Mouse (Mus musculus): Measurements from ENCODE around the gene Gm28048. TPM values are rescaled to one million over a fixed set of nuclear protein-coding genes. Genes with fewer than 3 reads are reported as not detected.

Gene Gm28048
- total and polyA plus RNA-seq, 2 experiments = 13.0 TPM; not detected in 1

DNA sequence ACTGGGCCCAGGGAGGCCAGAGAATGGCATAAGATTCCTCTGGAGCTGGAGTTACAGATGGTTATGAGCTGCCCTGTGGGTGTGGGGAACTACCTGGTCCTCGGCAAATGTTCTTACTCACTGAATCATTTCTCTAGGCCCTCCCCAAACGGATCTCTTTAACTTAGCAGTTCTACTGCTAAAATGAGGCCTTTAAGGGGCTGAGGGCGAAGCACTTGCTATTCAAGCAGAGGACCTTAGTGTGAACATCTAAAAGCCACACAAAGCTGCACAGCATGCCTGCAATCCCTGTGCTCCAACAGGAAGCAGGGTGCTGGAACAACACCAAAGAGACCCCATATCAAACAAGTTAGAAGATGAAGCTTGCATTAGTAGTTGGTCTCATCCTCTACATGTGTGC, 142.4 kb downstream of the Gm28048 start:
- Histone ChIP-seq H3K9ac (ENCODE audit: low read depth, low read length) (no peak overlapping the region), H3K27ac (replicated peaks; ENCODE audit: insufficient read depth, low read depth, low read length) (no peak overlapping the region), H3K4me1 (ENCODE audit: control insufficient read depth, insufficient read depth, low read length) (peaks cover 34% of the 10 kb centered on the region), H3K27me3 (ENCODE audit: control insufficient read depth, insufficient read depth, low read length) (no peaks in the 10 kb centered on the region), H3K36me3 (ENCODE audit: control insufficient read depth, insufficient read depth, low read length) (peaks cover 6% of the 10 kb centered on the region), H3K79me2 (ENCODE audit: control insufficient read depth, insufficient read depth, low read length) (peaks cover 58% of the 10 kb centered on the region), H3K4me3 (ENCODE audit: insufficient read depth, low read depth, low read length) (no peak overlapping the region)
- no peak for DNase-seq (ENCODE audit: extremely low read depth, low read depth, low spot score)
- TF ChIP-seq CTCF (IDR thresholded peaks at IDR 0.05; ENCODE audit: low read depth, low read length) (no peak), POLR2A (IDR thresholded peaks at IDR 0.05; ENCODE audit: extremely low read depth, insufficient read depth, low read length) (no peak)
- WGBS = 78% methylated on average over 3 of the region's 3 CpGs

DNA sequence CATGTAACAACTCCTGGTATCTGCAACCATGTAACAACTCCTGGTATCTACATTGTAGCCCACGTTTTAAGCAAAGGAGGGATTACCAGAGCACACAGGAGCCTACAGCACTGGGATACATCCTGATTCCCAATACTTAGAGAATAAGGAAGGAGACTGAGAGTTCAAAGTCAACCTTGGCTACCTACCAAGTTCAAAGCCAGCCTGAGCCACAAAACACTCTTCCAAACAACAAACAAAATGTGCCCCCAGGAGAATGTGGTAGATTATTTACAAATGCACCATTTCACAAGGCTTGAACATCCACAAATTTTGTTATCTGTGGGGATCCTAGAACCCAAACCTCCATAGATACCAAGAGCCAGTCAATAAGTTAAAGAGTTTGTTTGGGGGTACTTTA, 143.5 kb downstream of the Gm28048 start:
- no peak overlapping the region for H3K27ac ChIP-seq (replicated peaks; ENCODE audit: insufficient read depth, low read depth, low read length)
- H3K4me1 ChIP-seq (ENCODE audit: control insufficient read depth, insufficient read depth, low read length) = peaks cover 25% of the 10 kb centered on the region
- no peaks in the 10 kb centered on the region for H3K27me3 ChIP-seq (ENCODE audit: control insufficient read depth, insufficient read depth, low read length)
- peaks cover 6% of the 10 kb centered on the region for H3K36me3 ChIP-seq (ENCODE audit: control insufficient read depth, insufficient read depth, low read length)
- H3K4me3 ChIP-seq (ENCODE audit: insufficient read depth, low read depth, low read length) = no peak overlapping the region
- H3K79me2 ChIP-seq (ENCODE audit: control insufficient read depth, insufficient read depth, low read length) = peaks cover 48% of the 10 kb centered on the region
- H3K9ac ChIP-seq (ENCODE audit: low read depth, low read length) = no peak overlapping the region
- no peak for TF ChIP-seq CTCF (IDR thresholded peaks at IDR 0.05; ENCODE audit: low read depth, low read length)
- no peak for TF ChIP-seq POLR2A (IDR thresholded peaks at IDR 0.05; ENCODE audit: extremely low read depth, insufficient read depth, low read length)
- 53% methylated on average over 1 of the region's 1 CpGs for WGBS
- DNase-seq (ENCODE audit: extremely low read depth, low read depth, low spot score) = peak; percentile 67

DNA sequence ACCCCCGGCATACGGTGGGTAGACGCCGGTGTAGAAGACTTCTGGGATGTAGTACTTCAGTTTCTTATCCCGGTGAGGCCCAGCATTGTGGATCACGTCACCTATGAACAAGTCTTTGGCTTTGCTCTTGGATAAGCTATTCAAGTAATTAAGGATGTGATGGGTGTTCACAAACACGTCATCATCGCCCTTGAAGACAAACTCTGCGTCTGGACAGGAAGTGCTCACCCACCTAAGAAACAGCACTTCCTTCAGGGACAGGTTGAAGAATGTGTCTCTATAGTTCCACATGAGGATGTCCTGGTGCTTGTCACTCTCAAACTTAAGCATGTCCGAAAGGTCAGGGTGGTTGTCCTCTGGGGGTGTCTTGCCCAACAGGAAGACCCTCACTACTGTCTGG, 145.6 kb downstream of the Gm28048 start:
- H3K27me3 ChIP-seq (ENCODE audit: control insufficient read depth, insufficient read depth, low read length) = no peaks in the 10 kb centered on the region
- H3K9ac ChIP-seq (ENCODE audit: low read depth, low read length) = no peak overlapping the region
- no peak overlapping the region for H3K27ac ChIP-seq (replicated peaks; ENCODE audit: insufficient read depth, low read depth, low read length)
- peaks cover 6% of the 10 kb centered on the region for H3K36me3 ChIP-seq (ENCODE audit: control insufficient read depth, insufficient read depth, low read length)
- TF ChIP-seq POLR2A (IDR thresholded peaks at IDR 0.05; ENCODE audit: extremely low read depth, insufficient read depth, low read length) (no peak), CTCF (IDR thresholded peaks at IDR 0.05; ENCODE audit: low read depth, low read length) (no peak)
- 89% methylated on average over 10 of the region's 10 CpGs for WGBS
- H3K79me2 ChIP-seq (ENCODE audit: control insufficient read depth, insufficient read depth, low read length) = peaks cover 31% of the 10 kb centered on the region
- no peak for DNase-seq (ENCODE audit: extremely low read depth, low read depth, low spot score)
- peaks cover 17% of the 10 kb centered on the region for H3K4me1 ChIP-seq (ENCODE audit: control insufficient read depth, insufficient read depth, low read length)
- no peak overlapping the region for H3K4me3 ChIP-seq (ENCODE audit: insufficient read depth, low read depth, low read length)

DNA sequence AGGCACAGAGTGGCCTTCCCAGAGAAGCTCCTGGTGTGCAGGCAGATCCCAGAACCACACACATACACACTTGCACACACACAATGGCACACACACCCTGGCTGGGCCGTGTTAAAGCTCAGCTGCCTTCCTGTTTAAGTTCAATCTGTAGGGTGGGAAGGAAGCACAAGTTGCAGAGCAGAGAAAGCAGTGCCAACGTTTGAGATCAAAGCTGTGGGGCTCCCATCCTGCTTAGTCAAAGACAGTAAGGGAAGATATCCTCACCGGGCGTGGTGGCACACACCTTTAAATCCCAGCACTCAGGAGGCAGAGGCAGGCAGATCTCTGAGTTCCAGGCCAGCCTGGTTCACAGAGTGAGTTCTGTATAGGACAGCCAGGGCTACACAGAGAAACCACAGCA, 149.3 kb downstream of the Gm28048 start:
- no peaks in the 10 kb centered on the region for H3K27me3 ChIP-seq (ENCODE audit: control insufficient read depth, insufficient read depth, low read length)
- no peak overlapping the region for H3K4me3 ChIP-seq (ENCODE audit: insufficient read depth, low read depth, low read length)
- no peak overlapping the region for H3K9ac ChIP-seq (ENCODE audit: low read depth, low read length)
- peaks cover 13% of the 10 kb centered on the region; the same call in 1 of the 2 replicates for H3K79me2 ChIP-seq (ENCODE audit: control insufficient read depth, insufficient read depth, low read length)
- H3K27ac ChIP-seq (replicated peaks; ENCODE audit: insufficient read depth, low read depth, low read length) = 0 out of 2 replicates have a peak overlapping the region, but pooled peaks have one; percentile 3
- H3K4me1 ChIP-seq (ENCODE audit: control insufficient read depth, insufficient read depth, low read length) = no peaks in the 10 kb centered on the region
- TF ChIP-seq CTCF (IDR thresholded peaks at IDR 0.05; ENCODE audit: low read depth, low read length) (no peak), POLR2A (IDR thresholded peaks at IDR 0.05; ENCODE audit: extremely low read depth, insufficient read depth, low read length) (no peak)
- no peak for DNase-seq (ENCODE audit: extremely low read depth, low read depth, low spot score)
- 73% methylated on average over 4 of the region's 4 CpGs for WGBS
- peaks cover 6% of the 10 kb centered on the region for H3K36me3 ChIP-seq (ENCODE audit: control insufficient read depth, insufficient read depth, low read length)

DNA sequence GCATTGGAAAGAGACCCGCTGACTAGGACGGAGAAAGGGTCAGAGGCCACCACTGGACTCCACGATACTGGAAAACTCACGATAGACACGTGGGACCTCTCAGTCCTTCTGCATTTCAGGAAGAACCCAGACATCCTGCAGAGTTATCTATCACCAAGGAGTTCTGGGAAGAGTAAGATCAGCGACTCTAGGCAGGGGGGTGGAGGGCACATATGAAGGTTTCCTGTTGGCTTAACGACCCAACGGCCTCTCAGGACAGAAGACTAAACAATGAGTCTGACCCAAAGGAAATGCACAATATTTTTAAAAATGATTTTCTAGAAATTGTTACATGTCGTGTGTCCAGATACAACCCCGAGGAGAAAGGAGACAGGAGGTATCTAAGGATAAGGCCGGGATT, 150.0 kb downstream of the Gm28048 start:
- 0 out of 2 replicates have a peak overlapping the region, but pooled peaks have one; percentile 3 for H3K27ac ChIP-seq (replicated peaks; ENCODE audit: insufficient read depth, low read depth, low read length)
- 85% methylated on average over 11 of the region's 11 CpGs for WGBS
- H3K4me3 ChIP-seq (ENCODE audit: insufficient read depth, low read depth, low read length) = no peak overlapping the region
- no peaks in the 10 kb centered on the region for H3K4me1 ChIP-seq (ENCODE audit: control insufficient read depth, insufficient read depth, low read length)
- DNase-seq (ENCODE audit: extremely low read depth, low read depth, low spot score) = no peak
- H3K79me2 ChIP-seq (ENCODE audit: control insufficient read depth, insufficient read depth, low read length) = peaks cover 10% of the 10 kb centered on the region; the same call in 1 of the 2 replicates
- no peak overlapping the region for H3K9ac ChIP-seq (ENCODE audit: low read depth, low read length)
- H3K27me3 ChIP-seq (ENCODE audit: control insufficient read depth, insufficient read depth, low read length) = no peaks in the 10 kb centered on the region
- peaks cover 6% of the 10 kb centered on the region for H3K36me3 ChIP-seq (ENCODE audit: control insufficient read depth, insufficient read depth, low read length)
- TF ChIP-seq POLR2A (IDR thresholded peaks at IDR 0.05; ENCODE audit: extremely low read depth, insufficient read depth, low read length) (no peak), CTCF (IDR thresholded peaks at IDR 0.05; ENCODE audit: low read depth, low read length) (no peak)

DNA sequence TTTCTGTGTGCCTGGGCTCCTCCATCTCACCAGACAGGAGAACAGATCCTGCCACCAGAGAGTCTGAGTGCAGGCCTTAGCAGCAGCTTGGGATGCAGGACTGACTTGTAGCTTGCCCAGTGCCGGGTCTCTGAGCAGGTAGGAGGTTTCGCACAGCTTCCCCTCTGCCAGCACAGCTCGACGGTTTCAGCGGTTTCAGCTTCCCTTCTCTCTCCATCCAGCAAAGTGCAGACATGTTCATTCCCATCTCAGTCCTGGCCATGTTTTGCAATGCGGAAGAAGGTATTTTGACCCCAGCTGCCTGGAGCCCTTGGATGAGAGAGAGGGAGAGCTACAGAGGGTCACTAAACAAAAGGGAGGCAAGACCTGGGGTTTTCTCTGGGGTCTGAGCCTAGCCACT, 151.2 kb downstream of the Gm28048 start:
- Histone ChIP-seq H3K36me3 (ENCODE audit: control insufficient read depth, insufficient read depth, low read length) (peaks cover 5% of the 10 kb centered on the region), H3K27ac (replicated peaks; ENCODE audit: insufficient read depth, low read depth, low read length) (no peak overlapping the region), H3K27me3 (ENCODE audit: control insufficient read depth, insufficient read depth, low read length) (no peaks in the 10 kb centered on the region), H3K4me3 (ENCODE audit: insufficient read depth, low read depth, low read length) (no peak overlapping the region), H3K79me2 (ENCODE audit: control insufficient read depth, insufficient read depth, low read length) (peaks cover 2% of the 10 kb centered on the region; the same call in 1 of the 2 replicates), H3K9ac (ENCODE audit: low read depth, low read length) (no peak overlapping the region), H3K4me1 (ENCODE audit: control insufficient read depth, insufficient read depth, low read length) (no peaks in the 10 kb centered on the region)
- 85% methylated on average over 6 of the region's 6 CpGs for WGBS
- TF ChIP-seq POLR2A (IDR thresholded peaks at IDR 0.05; ENCODE audit: extremely low read depth, insufficient read depth, low read length) = no peak
- no peak for TF ChIP-seq CTCF (IDR thresholded peaks at IDR 0.05; ENCODE audit: low read depth, low read length)
- no peak for DNase-seq (ENCODE audit: extremely low read depth, low read depth, low spot score)
